Mouse (Mus musculus) heart, embryonic 11.5 days (tissue): ENCODE measurements around the gene Sltm. TPM values are rescaled to one million over a fixed set of nuclear protein-coding genes. Genes with fewer than 3 reads are reported as not detected.
"Not testable (repeated sequence)": the region's sequence is repeated elsewhere in the genome, so short reads cannot be mapped to it uniquely, and the experiment has no call there.

Source experiments
- ATAC-seq: fragments of 200-750 bp; cut with Nextera tagmentation; replicated peaks from 2 replicates; pipeline ENCODE4 v1.8.0; 2017; ENCODE audit warnings: moderate library complexity; ENCODE audit not compliant: insufficient number of reproducible peaks, low FRiP score, low TSS enrichment
- H3K27ac ChIP-seq: fragments of 300-500 bp; sonication (generic); 2 replicates; pipeline ENCODE4 v1.5.1; 2014; ENCODE audit warnings: mild to moderate bottlenecking, low read depth, low read length
- H3K27me3 ChIP-seq: fragments of 300-500 bp; sonication (generic); 2 replicates; pipeline ENCODE4 v1.6.1; 2014; ENCODE audit warnings: mild to moderate bottlenecking, low read length, mixed read lengths; ENCODE audit not compliant: control insufficient read depth, insufficient read depth
- H3K36me3 ChIP-seq: fragments of 300-500 bp; sonication (generic); 2 replicates; pipeline ENCODE4 v1.6.1; 2014; ENCODE audit warnings: mild to moderate bottlenecking, low read length, moderate library complexity, mixed read lengths; ENCODE audit not compliant: control insufficient read depth, insufficient read depth
- H3K4me1 ChIP-seq: fragments of 300-500 bp; sonication (generic); 2 replicates; pipeline ENCODE4 v1.6.1; 2014; ENCODE audit warnings: low read length; ENCODE audit not compliant: control insufficient read depth, insufficient read depth
- H3K4me2 ChIP-seq: fragments of 300-500 bp; sonication (generic); 2 replicates; pipeline ENCODE4 v1.6.1; 2014; ENCODE audit warnings: mild to moderate bottlenecking, moderate library complexity
- H3K4me3 ChIP-seq: fragments of 300-500 bp; sonication (generic); 2 replicates; pipeline ENCODE4 v1.5.1; 2014; ENCODE audit warnings: low read depth, low read length
- H3K9ac ChIP-seq: fragments of 300-500 bp; sonication (generic); 2 replicates; pipeline ENCODE4 v1.6.1; 2014; ENCODE audit warnings: mild to moderate bottlenecking, low read depth, low read length, moderate library complexity
- H3K9me3 ChIP-seq: fragments of 300-500 bp; sonication (generic); replicated peaks from 2 replicates; pipeline ENCODE4 v1.6.1; 2016; ENCODE audit warnings: low read length; ENCODE audit not compliant: control insufficient read depth
- WGBS: fragments of 180-500 bp; shearing (Covaris S2); extraction: QIAGEN DNeasy Blood & Tissue Kit; methylation state at CpG from one replicate; pipeline ENCODE4 v1.1.7; 2014; ENCODE audit not compliant: insufficient replicate concordance; 5-methylcytosine and 5-hydroxymethylcytosine counted together
- polyA plus RNA-seq: library from polyadenylated mRNA; unstranded; fragments of >200 nt; fragmentation: Nextera tagmentation; extraction: Ambion mirVana; gene quantifications from 2 replicates; pipeline ENCODE4 v1.2.1, GENCODE M21; 2014

Sltm gene
- polyA plus RNA-seq, 1 experiment from 2014 or later, result 48.3 TPM

GRCm38 (mm10) chr9:70543048-70543880 is 710 bp downstream of the Sltm start:
- peak overlapping the region; percentile 74 for H3K4me3 ChIP-seq
- 2% methylated on average over 63 of the region's 64 CpGs for WGBS
- 0 out of 2 replicates have a peak, but pooled peaks cover 3% of the 10 kb centered on the region for H3K4me1 ChIP-seq
- peak overlapping the region; percentile 99 for H3K27ac ChIP-seq
- H3K4me2 ChIP-seq, result peak overlapping the region; percentile 94
- peak; percentile 76 for ATAC-seq
- no peaks in the 10 kb centered on the region for H3K9me3 ChIP-seq
- H3K36me3 ChIP-seq, result no peaks in the 10 kb centered on the region
- H3K27me3 ChIP-seq, result no peaks in the 10 kb centered on the region
- H3K9ac ChIP-seq, result peak overlapping the region; percentile 98

GRCm38 (mm10) chr9:70543985-70544384 is 1.4 kb downstream of the Sltm start:
- 72% methylated on average over 5 of the region's 5 CpGs for WGBS
- H3K9me3 ChIP-seq, result no peaks in the 10 kb centered on the region
- H3K9ac ChIP-seq, result no peak overlapping the region
- no peaks in the 10 kb centered on the region for H3K36me3 ChIP-seq
- H3K4me2 ChIP-seq, result peak overlapping the region; percentile 94
- H3K27ac ChIP-seq, result no peak overlapping the region
- H3K27me3 ChIP-seq, result no peaks in the 10 kb centered on the region
- H3K4me1 ChIP-seq, result 0 out of 2 replicates have a peak, but pooled peaks cover 3% of the 10 kb centered on the region
- ATAC-seq, result no peak
- peak overlapping the region; percentile 74 for H3K4me3 ChIP-seq

GRCm38 (mm10) chr9:70544831-70545230 is 2.3 kb downstream of the Sltm start:
- no peak for ATAC-seq
- H3K27me3 ChIP-seq, result no peaks in the 10 kb centered on the region
- 73% methylated on average over 1 of the region's 1 CpGs for WGBS

DNA sequence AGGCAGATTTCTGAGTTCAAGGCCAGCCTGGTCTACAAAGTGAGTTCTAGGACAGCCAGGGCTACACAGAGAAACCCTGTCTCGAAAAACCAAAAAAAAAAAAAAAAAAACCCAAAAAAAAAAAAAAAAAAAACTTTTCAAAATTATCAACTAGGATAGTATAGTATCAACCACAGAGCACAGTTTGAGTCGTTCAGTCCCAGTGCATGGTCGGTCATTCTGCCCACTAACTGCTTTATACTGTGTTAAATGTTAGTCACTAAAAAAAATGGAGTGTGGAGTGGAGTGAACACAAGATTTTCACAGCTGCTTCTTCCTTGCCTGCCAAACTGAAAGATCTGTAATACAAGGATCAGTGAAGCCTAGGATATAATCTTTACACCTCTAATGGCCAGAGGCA is 4.0 kb downstream of the Sltm start:
- H3K27ac ChIP-seq, H3K4me2 ChIP-seq, ATAC-seq, H3K9ac ChIP-seq, H3K4me3 ChIP-seq, H3K9me3 ChIP-seq, H3K36me3 ChIP-seq, H3K4me1 ChIP-seq, H3K27me3 ChIP-seq: not testable (repeated sequence)
- 87% methylated on average over 2 of the region's 3 CpGs for WGBS

More at GRCm38 (mm10) chr9:70544831-70545230, 2.3 kb downstream of the Sltm start:
- Histone ChIP-seq H3K9ac (no peak overlapping the region), H3K27ac (no peak overlapping the region), H3K4me2 (no peak overlapping the region), H3K36me3 (no peaks in the 10 kb centered on the region), H3K9me3 (no peaks in the 10 kb centered on the region), H3K4me3 (no peak overlapping the region), H3K4me1 (0 out of 2 replicates have a peak, but pooled peaks cover 3% of the 10 kb centered on the region)

- Histone ChIP-seq H3K27ac (no peak overlapping the region), H3K4me3 (no peak overlapping the region), H3K36me3 (peaks cover 4% of the 10 kb centered on the region), H3K9ac (no peak overlapping the region), H3K4me2 (no peak overlapping the region), H3K4me1 (no peaks in the 10 kb centered on the region), H3K27me3 (no peaks in the 10 kb centered on the region), H3K9me3 (no peaks in the 10 kb centered on the region)
- WGBS, result 78% methylated on average over 4 of the region's 4 CpGs
- no peak for ATAC-seq
These were observed 5.8 kb downstream of the Sltm start for GRCm38 (mm10) chr9:70548304-70548703.

GRCm38 (mm10) chr9:70551524-70551923 is 9.0 kb downstream of the Sltm start:
- Histone ChIP-seq H3K36me3 (peaks cover 4% of the 10 kb centered on the region), H3K9me3 (no peaks in the 10 kb centered on the region), H3K4me1 (no peaks in the 10 kb centered on the region), H3K27me3 (no peaks in the 10 kb centered on the region), H3K27ac (no peak overlapping the region), H3K4me3 (no peak overlapping the region), H3K4me2 (no peak overlapping the region), H3K9ac (no peak overlapping the region)
- 89% methylated on average over 1 of the region's 1 CpGs for WGBS
- no peak for ATAC-seq

DNA sequence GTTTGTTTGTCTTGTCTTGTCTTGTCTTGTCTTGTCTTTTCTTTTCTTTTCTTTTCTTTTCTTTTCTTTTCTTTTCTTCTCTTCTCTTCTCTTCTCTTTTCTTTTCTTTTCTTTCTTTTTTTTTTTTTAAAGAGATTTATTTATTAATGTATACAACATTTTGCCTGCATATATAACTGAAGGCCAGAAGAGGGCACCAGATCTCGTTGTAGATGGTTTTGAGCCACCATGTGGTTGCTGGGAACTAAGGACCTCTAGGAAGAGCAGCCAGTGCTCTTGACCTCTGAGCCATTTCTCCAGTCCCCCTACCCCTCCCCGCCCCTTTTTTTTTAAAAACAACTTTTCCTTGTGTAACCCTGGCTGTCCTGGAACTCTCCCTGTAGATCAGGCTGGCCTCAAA is 9.7 kb downstream of the Sltm start:
- WGBS, result 92% methylated on average over 2 of the region's 2 CpGs
- not testable (repeated sequence) for H3K4me1 ChIP-seq, H3K4me2 ChIP-seq, H3K27me3 ChIP-seq, H3K27ac ChIP-seq, H3K9me3 ChIP-seq, H3K9ac ChIP-seq, H3K4me3 ChIP-seq, ATAC-seq, H3K36me3 ChIP-seq

- Histone ChIP-seq H3K4me3 (no peak overlapping the region), H3K36me3 (peaks cover 4% of the 10 kb centered on the region), H3K9me3 (no peaks in the 10 kb centered on the region), H3K9ac (no peak overlapping the region), H3K27ac (no peak overlapping the region), H3K4me2 (no peak overlapping the region), H3K27me3 (no peaks in the 10 kb centered on the region), H3K4me1 (no peaks in the 10 kb centered on the region)
- ATAC-seq, result no peak
These were observed 12.9 kb downstream of the Sltm start for GRCm38 (mm10) chr9:70555431-70555830.

GRCm38 (mm10) chr9:70556796-70557195 is 14.2 kb downstream of the Sltm start:
- H3K4me2 ChIP-seq, result no peak overlapping the region
- no peak overlapping the region for H3K9ac ChIP-seq
- WGBS, result 85% methylated on average over 5 of the region's 5 CpGs
- no peak for ATAC-seq
- H3K27me3 ChIP-seq, result no peaks in the 10 kb centered on the region
- no peaks in the 10 kb centered on the region for H3K9me3 ChIP-seq
- H3K27ac ChIP-seq, result no peak overlapping the region
- peaks cover 4% of the 10 kb centered on the region for H3K36me3 ChIP-seq
- no peak overlapping the region for H3K4me3 ChIP-seq
- H3K4me1 ChIP-seq, result no peaks in the 10 kb centered on the region
